Mouse (Mus musculus) adrenal gland, adult 2 months (tissue): Measurements from ENCODE around the gene Gm20736. TPM values are rescaled to one million over a fixed set of nuclear protein-coding genes. Genes with fewer than 3 reads are reported as not detected.
"Not testable (repeated sequence)": the region's sequence is repeated elsewhere in the genome, so short reads cannot be mapped to it uniquely, and the experiment has no call there.

ENCODE experiments used
- DNase-seq: peaks from one replicate; pipeline ENCODE4 v3.0.0; 2021
- long read RNA-seq: library from polyadenylated mRNA; stranded (forward); transcript quantifications from one replicate; pipeline ENCODE4 v2.0.0, GENCODE M21; 2021
- polyA plus RNA-seq: library from polyadenylated mRNA; depleted of rRNA; stranded (reverse); fragments of >200 nt; gene quantifications from 2 replicates; pipeline ENCODE4 v1.2.3, GENCODE M21; 2012; rRNA removed
- total RNA-seq, 2 experiments: library from RNA; stranded (reverse); gene quantifications; 2 replicates each; pipeline ENCODE4 v1.2.3; 2021

The Gm20736 gene
- total RNA-seq (not detected), polyA plus RNA-seq (not detected in 2 replicates)
- long read RNA-seq = 0 reads

DNA sequence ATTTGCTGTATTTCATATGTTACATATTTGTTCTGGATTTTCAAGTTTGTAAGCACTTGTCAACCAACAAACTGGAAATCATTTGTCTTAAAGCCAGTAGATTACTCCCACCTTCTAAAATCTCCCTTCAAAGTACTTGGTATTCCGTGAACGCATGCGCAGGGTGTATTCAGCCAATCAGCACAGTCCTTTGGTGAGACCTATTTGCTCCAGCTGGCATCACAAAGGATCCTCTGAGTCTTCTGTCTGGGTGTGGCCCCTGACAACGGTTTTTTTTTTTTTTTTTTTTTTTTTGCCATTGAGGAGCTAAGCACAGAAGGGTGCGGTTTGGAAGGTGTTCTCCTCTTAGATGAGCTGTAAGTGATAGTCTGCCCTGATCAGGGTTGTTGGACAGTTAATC, at the start of gene Gm20736:
Gene Gm20736, plus strand, starts transcription at position 301 of the 400 bp plus-strand sequence.
- DNase-seq = not testable (repeated sequence)

Other genes starting within 250 kb of the Gm20736 start
- not detected for gene Gm20924, start 170.2 kb upstream of the Gm20736 start, total RNA-seq
- gene Gm20924, start 170.2 kb upstream of the Gm20736 start, polyA plus RNA-seq = not detected in 2 replicates